Mouse (Mus musculus): ENCODE data around the gene Slc17a1.

Gene Slc17a1

DNA sequence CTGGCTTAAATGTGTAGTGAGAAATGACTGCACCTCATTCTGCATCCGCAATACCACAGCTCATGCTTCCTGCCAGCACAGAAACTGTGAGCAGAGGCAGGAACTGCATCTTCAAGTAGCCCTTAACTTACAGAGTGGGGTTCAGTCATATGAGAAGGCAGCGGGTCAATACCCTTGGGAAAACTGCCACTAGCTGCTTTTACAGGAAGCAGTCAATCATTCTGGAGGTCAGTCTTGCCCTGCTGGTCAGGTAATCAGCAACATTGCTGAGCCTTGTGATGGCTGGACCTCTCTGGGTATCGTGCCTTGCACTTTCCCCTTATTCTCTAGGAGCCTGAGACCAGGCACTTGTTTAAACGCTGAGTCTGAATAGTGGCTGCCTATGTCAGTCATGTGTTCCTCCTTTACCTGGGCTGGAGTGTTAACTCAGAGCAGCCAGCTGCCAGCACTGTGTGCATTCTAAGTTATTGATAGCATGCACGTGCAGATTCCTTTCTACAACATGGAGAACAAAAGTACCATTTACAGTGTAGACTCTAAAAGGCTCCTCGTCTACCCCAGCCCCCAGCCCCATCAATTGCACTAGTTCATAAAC lies 21.6 kb downstream of the Slc17a1 start:
- no peak for DNase-seq (ENCODE audit: low spot score in 2 of 2)

DNA sequence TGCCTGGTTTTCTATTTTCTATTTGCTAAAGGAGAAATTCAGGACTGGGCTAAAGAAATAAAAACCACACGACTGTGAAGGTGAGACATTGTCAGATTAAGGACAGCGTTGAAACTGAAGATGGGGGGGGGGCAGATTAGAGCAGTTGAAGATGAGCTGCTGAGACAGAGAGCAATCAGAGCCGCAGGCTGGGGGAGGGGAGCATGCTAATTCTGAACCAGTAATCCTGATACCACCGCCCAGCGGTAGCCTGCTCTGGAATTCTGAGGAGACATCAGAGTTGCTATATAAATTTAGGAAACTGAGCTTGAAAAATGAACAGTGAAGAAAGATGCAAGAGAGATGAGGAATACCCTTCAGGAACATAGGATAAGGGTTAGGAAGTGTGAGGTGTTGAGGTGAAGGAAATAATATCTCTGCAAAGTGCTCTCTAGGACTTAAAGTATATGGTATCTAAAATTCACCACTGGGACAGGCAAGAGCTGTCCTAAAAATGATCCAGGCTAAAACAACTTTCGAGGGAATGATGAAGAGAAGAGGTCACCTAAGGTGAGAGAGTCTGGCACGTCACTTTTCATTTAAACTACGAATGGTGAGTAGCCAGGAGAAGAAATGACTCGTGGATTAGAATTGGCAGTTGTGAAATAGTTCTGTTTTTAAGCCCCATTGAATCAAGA lies 25.2 kb downstream of the Slc17a1 start:
- DNase-seq (ENCODE audit: low spot score in 2 of 2) = no peak

DNA sequence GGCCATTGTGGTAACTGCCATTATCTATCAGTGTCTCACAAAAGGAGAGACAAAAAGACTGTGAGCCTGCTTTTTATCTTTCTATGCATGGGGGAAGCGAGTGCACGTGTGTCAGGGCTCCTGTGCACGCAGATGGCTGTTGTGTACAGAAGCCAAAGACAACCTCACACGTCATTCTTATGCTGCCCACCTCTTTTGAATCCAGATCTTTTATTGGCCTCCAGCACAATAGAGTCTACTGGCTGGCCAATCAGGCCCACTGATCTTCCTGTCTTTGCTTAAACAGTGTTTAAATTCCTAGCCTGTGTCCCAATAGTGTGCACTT lies 25.7 kb downstream of the Slc17a1 start:
- DNase-seq (ENCODE audit: low spot score in 2 of 2) = no peak

DNA sequence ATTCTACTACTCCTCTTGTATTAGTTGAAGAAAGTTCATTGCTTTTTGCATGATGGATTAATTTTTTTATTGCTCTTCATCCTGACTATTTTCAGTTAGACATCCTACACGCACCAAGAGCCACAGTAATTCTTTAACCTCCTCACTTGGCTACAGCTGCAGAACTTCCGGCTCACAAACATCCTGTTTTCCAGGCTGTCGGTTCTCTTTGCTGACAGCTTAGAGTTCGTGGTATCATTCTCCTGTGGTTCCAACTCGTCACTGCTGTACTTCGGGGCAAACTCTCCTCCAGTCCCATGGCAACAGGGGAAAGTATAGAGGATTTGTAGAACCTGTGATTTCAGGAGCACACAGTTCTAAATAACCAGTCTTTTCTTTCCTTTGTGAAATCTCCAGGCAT lies 30.7 kb downstream of the Slc17a1 start:
- DNase-seq (ENCODE audit: low spot score in 2 of 2) = no peak

DNA sequence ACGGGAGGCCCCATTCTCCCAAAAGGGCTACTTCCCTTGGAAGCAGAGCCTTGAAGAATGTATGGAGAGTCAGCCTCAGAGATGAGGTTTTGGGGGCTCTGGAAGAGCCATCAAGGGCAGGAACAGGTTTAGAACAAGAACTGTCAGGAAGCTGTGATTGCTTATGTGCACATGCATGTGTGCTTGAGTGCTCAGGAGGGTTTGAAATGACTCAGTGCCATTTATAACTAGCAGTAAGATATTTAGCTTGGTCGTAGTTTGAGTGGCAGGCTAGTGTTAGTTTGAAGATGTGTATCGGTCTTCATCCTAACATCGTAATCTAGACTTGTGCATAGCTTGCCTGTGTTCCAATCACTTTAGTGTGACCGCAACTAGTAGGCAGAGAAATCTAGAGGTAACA lies 39.4 kb downstream of the Slc17a1 start:
- no peak for DNase-seq (ENCODE audit: low spot score in 2 of 2)

DNA sequence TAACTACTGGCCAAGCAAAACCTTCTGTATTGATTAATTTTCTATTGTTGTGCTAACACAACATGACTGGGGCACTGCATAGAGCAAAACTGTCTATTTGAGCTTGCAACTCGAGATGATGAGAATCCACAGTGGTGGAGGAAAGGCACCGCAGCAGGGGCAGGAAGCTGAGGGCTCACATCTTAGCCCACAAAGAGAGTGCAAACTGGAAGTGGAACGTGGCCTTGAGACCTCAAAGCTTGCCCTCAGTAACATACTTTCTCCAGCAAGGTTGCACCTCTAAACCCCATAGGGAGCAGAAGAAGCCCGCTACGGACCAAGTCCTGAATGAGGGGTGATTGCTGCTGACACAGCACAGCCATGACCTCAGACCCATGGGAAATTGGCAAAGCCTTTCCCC lies 42.6 kb downstream of the Slc17a1 start:
- DNase-seq (ENCODE audit: low spot score in 2 of 2) = no peak

DNA sequence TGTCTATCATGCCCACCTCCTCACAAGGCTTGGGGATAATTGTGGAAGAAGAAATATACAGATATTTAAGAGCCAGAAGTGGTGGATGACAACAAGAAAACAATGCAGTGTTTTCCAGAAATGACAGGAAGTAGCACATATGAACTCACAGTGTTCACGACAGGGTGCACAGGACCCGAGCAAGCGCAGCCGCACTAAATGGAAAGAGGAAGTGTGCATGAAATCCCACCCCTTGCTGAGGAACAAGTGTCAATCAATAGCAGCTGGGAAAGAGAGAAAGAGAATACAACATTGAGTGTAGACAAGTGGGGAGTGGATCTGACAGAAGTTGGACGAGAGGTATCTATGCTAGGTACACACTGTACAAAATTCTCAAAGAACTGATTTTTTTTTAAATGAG lies 43.8 kb downstream of the Slc17a1 start:
- peak in 1 of 2 experiments; percentile 12 for DNase-seq (ENCODE audit: low spot score in 2 of 2)

DNA sequence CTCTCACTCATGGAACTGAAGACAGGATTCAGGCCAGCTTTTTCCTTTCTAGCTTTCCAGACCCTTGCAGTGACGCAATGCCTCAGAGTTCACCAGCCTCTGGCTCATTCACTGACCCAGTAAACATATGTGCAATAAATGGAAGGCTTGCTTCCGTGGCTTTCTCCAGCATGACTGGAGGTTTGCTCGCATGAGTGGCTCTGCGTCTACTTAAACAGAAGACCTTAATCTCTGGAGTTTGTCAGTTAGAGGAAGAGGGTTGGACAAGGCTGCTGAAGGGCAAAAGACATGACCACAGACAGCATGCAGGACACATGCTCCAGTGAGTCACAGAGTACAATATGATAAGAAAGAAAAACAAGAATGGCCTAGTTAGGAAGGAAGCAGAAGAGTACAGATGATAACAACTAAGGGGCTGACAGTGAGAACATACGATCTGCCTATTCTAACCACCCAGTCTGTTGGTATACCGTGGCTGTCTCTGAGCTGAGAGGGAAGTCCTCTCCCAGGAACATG lies 46.3 kb downstream of the Slc17a1 start:
- DNase-seq (ENCODE audit: low spot score in 2 of 2) = peak in 1 of 2 experiments; percentile 34

DNA sequence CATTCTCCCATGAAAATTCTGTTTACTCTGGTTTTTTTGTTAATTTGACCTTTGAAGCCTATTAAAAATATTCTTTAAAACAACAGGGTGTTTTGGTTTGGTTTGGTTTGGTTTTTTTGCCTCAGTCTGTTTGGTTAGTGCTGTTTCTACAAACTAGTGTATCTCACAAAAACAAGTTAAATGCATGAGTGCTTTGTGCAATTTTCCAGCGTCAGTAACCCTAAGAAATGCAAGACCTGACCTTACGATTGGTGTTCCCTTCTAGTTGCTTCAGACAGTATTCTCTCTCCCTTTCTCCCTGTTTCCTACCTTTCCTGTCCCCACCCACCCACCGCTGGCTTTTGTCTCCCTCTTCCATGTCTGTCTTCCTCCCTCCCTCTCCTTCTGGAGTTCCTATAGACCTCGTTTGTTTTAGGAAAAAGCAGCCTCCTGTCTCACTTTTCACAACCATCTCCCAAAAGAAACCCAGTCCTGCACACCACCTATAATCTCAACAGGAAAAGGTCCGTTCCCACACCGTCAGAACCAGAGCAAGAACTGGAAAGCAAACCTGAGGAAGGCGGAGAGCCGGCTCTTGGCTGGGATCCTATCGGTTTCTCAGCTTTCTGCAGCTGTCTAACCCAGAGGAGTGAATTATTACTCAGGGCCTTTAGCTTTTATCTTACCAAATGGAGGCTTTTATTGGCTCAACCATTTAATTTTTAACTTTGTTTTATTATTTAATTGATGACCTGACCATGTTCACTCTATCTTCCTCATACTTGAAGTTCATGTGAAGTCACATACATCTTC lies 47.0 kb downstream of the Slc17a1 start, which contains the start of gene Slc17a4:
Gene Slc17a4 (minus strand): TSS at position 634 of the 792 bp plus-strand sequence.
- DNase-seq (ENCODE audit: low spot score in 2 of 2) = no peak

DNA sequence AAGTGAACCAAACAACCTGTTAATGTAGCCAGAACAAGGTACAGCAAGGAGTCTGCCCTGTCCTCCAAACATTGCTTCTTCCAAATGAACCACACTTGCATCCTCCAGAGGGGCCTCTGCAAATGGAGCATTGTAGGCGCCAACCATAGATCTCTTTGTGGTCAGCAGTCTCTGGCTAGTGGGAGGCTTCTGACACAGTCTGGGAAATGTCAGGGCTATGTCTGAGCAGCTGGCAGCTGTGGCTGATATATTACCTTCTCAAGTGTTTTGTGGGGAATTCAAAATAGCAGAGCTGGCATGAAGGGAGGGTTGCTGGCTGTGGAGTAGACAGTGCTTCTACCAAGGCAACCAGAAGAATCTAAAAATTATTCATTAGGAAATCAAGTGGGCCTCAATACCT lies 48.6 kb downstream of the Slc17a1 start:
- DNase-seq (ENCODE audit: low spot score in 2 of 2) = no peak

DNA sequence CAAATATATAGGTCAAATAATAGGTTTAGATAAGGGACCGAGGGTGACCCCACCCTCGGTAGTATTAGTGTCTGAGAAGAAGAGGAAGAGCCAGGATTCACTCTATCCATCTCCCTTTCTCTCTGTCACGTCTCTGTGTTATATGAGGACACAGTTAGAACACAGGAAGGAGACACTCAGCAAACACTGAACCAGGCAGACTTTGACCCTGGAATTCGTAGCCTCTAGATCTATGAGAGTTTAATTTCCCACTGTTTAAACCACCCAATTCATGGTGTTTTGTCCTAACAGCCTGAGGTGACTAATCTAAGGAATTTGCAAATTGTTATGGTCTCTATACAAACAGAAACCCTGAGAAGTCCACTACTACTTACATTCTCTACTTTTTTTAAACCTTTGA lies 50.1 kb downstream of the Slc17a1 start:
- no peak for DNase-seq (ENCODE audit: low spot score in 2 of 2)

DNA sequence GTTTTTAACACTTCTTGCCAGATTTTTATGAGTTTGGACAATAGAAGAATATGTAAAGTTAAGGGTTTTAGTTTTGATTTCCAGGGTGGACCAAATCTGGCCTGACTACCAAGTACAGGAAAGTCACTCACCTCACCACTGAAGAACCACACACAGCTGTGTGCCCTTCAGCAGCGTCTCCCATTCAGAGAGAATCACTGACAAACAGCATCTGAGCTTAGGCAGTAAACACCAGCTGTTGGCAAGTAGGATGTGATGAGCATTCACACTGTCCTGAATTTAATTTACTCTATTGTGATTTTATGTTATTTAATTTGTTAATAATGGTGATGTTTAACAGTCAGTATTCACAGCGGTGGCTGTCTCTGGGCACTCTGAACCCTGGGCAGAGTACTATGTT lies 58.2 kb downstream of the Slc17a1 start:
- no peak for DNase-seq (ENCODE audit: low spot score in 2 of 2)

DNA sequence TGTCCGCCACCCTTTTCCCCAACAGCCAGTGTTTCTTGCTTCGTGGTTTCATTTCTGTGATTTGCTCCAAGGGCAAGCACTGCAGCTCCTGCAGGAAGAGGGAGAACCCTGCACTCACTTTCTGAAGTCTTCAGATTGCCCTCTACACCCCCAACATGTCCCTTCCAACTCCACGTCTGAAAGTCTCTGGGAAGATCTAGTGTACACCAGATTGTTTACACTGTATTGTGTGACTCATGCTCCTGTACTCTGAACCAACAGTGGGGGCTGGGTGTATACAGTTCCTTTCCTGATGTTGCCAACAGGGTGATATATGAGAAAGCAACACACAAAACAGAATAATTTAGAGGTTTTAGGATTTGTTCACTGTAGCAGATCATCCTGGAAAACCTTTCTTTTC lies 61.1 kb downstream of the Slc17a1 start:
- no peak for DNase-seq (ENCODE audit: low spot score in 2 of 2)

DNA sequence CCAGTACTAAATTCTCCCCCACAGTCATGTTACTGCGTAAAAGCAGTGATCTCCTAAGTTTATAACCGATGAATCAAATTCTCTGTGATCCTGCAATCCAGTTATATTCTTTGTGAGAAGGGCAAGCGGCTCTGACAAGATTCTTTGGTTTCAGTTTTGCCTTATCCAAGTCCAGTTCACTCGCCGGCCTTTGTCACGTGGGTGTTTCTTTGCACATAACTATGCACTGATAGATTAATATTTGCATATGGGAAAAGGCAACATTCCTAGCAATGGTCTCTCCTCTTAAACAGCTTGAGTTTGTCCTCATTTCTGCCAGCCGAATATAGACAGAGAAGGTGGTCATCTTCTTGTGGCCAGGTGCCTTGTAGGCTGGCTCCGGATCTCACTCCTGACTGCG lies 62.9 kb downstream of the Slc17a1 start:
- no peak for DNase-seq (ENCODE audit: low spot score in 2 of 2)

DNA sequence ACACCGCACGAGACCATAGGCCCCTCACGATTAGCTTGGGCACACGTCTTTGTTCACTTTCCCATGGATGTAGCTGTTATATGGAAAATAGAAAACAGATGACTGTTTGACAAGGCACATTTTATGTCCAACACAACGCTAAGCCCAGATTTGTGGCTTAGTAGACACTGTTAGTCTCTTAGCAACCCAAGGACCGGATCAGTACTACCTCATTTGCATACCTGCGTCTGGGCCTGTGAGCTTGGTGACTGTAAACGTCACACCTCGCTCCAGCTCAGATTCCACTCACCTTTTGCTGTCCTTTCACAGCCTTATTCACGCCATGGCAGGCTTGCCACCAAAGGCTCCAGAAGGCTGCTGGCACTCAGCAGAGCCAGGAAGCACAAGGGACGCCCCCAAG lies 63.4 kb downstream of the Slc17a1 start:
- DNase-seq (ENCODE audit: low spot score in 2 of 2) = no peak

DNA sequence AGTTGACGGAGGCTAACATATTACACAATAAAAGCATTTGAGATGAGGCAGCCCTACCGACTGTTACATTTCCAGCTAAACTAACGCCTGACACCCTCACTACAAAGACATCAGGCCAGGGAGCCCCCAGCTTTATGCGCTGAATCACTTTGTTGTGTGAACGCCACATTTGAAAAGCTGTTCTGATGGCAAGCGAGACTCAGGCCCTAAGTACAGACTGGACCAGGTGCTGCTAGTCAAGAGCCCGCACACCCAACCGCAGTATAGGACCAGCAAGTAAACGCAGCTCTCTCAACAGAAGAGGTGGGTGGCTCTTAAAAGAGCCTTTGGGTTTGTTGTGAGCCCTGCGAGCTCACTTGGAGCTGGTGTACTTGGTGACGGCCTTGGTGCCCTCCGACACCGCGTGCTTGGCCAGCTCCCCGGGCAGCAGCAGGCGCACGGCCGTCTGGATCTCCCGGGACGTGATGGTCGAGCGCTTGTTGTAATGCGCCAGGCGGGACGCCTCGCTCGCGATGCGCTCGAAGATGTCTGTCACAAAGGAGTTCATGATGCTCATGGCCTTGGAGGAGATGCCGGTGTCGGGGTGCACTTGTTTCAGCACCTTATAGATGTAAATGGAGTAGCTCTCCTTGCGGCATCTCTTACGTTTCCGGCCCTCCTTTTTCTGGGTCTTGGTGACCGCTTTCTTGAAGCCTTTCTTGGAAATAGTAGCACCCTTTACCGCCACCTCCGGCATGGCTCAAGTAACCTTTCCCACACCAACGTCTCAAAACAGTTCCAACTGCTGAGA lies 66.1 kb downstream of the Slc17a1 start, which contains the start of gene Hist1h2ba:
Gene Hist1h2ba (minus strand): TSS at position 736 of the 790 bp plus-strand sequence.
- no peak for DNase-seq (ENCODE audit: low spot score in 2 of 2)

DNA sequence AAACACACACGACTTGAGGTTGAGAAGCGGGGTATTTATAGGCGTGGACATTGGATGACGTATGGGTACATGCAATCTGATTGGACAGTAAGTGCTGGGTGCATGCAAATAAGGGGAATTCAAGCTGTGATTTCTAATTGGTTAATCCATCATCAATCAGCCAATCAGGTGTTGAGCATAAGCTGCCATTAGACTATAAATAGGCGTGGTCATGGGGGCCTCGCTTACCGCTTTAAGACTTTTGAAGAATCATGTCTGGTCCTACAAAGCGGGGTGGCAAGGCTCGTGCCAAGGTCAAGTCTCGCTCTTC lies 66.6 kb downstream of the Slc17a1 start, which contains the start of gene Hist1h2aa:
Gene Hist1h2aa (plus strand): TSS at position 252 of the 310 bp plus-strand sequence.
- DNase-seq (ENCODE audit: low spot score in 2 of 2) = no peak

DNA sequence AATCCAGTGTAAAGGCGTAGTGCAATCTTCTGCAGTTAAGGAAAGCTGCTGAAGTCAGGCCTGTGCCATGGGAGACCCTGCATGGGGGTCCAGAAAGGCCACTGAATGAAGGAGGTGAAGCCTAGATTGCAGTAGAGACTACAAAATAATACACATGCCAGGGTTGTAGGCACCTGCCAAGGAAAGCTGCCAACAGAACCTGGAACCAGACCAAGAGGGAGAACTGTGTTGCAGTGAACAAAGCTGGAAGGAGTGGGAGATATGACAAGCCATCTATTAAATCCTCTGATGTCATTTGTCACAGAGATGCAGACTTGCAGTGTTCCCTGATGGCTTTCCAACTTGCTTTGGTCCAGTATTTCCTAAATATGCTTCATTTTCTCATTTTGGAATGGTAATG lies 71.1 kb downstream of the Slc17a1 start:
- DNase-seq (ENCODE audit: low spot score in 2 of 2) = no peak

DNA sequence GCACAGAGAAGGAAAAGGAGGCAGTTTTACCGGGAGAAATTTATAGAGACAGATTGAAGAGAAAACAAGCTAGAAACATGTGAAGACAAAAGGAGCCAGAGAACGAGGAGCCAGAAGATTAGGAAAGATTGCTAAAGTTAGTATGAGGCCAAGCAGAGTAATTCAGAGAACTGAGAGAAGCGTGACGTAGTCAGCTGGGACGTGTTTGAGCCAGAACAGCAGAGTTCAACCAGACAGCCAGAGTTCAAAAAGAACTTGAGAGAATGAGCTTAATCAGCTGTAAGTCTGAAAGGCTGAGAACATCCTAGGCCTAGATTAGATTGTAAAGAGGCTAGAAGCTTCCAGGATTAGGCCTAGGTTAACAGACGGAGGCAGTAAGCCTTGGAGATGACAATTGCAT lies 72.7 kb downstream of the Slc17a1 start:
- no peak for DNase-seq (ENCODE audit: low spot score in 2 of 2)

DNA sequence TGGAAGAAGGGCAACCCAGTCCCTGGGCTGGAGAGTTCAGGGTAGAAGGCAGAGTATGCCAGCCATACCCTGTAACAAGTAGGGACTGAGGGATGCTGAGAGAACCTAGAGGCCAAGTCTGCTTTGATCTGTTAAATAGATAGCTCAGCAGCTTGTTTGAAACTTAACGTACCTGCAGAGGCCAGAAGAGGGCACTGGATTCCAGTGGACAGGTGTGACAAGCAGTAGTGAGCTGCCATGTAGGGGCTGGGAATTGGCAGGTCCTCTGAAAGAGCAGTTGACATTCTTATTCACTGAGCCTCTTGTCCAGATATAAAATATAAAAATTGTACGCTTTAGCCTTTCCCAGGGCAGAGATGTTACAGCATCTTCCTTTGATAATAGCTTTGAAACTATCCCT lies 75.3 kb downstream of the Slc17a1 start:
- no peak for DNase-seq (ENCODE audit: low spot score in 2 of 2)
